Mouse (Mus musculus) urinary bladder, postnatal 14 days (tissue): ENCODE results near the gene Tlr6.

ENCODE experiments used
- DNase-seq: peaks from one replicate; pipeline ENCODE4 v3.0.0; 2021; ENCODE audit warnings: low spot score

The Tlr6 gene

DNA sequence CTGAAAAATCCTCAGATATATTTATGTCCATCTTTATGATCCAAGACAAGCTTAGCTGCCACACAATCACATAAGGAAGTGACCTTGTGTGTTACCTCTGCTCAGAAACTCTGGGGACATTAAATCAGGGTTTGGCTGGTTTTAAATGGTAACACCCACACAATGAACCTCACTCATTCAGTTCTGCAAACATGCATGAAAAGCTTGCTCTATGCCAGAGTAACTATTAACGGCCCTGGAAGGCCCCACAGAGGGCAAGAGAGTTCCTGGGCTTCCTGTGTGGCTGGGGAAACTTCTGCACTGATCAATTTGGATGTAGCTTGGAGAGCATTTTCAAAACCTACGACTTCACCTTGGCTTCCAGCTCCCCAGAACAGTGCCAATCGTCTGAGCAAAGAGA lies 27.7 kb downstream of the Tlr6 start:
- DNase-seq, result no peak

DNA sequence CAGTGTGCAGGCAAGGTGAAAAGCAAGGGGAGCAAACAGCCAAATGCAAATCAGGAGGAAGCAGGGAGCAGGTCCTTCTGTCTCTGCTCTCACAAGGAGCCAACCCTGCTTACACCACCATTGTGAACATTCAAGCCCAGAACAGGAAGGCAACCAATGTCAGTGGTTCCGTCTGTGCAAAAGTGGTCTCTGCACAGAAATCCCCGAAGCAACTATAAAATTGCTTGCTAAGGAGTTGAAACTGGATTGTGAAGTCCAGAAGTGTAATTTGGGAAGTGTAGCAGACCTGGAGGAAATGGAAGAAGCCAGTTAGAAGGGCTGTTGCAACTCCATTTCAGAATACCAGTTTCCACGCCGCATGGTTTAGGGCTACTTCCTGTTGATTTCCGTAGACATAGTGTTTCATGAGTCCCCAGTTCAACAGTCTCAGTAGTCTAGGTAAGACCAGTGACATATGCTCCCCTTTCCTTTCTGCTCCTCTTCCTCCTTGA lies 37.0 kb downstream of the Tlr6 start:
- DNase-seq, result no peak

DNA sequence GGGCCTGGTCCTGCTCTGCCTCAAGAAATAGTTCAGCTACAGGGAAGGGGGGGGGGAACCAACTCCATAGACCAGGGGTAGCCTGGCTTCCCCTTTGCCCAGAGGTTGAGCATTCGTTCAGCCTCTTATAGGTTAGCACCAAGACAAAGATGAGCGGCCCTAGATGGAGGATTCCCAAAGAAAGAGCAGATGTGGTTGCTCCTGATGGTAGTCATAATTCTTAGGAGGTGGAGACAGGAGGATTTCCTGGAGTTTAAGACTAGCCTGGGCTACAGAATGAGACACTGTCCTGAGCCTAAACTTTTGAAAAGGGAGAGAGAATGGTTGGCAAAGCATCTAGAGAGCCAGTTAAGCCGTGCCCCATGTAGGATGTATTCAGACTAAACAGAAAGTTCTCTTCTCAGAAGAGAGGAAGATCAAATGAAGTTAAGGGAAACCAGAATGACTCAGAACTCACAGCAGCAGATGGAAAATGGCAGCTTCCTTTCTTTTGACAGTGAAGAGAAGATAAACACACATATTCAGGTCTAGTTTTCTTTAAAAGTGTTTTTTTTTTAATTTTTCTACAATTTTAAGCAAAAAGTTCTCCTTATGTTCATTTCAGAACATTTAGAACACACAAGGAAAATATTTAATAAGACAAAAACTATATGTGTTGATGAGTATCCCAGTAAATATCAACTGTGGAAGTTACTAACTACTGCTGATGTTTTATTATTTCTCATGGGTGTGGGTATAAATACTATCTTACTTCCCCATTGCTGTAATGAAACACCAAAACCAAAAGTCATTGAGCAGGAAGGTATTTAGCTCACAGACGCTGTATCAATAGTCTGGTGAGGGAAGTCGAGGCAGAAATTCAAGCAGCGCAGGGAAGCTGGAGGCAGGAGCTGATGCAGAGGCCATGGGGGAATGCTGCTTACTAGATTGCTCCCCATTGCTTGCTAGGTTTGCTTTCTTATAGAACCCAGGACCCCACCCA lies 41.0 kb downstream of the Tlr6 start:
- DNase-seq, result no peak

DNA sequence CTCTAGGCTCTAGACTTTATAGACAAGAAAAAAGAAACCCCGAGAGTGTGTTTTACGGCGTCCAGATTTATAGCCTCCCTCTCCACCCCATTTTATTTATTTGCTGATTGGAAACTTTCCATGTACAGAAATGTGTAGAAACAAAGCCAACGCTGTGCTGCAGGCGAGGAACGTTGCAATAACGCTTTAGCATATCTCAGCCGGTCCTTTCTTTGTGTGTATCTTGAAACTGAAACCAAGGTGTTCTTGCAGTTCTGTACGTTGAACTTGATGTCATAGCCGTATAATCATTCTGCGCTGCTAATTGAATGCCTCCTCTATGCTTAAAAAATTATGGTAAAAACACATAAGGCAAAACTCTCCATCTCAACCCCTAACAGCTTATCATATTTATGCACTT lies 42.2 kb downstream of the Tlr6 start:
- no peak for DNase-seq

- DNase-seq, result no peak
These were observed 42.7 kb downstream of the Tlr6 start for GRCm38 (mm10) chr5:64917161-64917560.

DNA sequence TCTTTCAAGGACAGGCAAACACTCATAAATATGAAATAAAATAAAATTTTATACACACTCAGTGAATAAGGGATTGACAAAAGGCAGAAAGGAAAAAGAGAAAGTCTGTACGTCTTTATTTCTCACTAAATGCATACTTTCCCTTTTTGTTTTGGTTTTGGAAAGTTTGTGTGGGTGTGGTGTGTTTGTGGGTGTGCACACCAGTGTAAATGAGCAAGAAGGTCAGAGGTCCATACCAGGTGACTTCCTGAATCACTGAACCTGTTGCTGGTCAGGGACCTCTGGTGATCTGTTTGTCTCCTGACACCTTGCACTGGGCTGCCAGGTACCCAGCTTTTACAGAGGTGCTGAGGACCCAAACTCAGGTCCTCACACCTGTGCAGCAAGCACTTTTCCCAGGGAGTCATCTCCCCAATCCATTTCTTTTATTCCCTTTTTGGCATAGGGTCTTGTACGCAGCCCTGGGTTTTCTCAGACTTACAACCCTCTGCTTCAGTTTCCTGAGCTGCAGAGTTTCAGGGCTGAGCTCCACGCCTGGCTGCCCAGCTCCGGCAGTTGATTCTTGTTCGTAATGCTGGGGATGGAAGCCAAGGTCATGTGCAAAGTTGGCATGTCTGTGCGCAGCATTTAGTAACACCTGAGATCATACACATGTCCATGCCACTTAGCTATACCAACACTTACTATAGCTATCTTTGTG lies 51.2 kb downstream of the Tlr6 start:
- DNase-seq, result no peak

DNA sequence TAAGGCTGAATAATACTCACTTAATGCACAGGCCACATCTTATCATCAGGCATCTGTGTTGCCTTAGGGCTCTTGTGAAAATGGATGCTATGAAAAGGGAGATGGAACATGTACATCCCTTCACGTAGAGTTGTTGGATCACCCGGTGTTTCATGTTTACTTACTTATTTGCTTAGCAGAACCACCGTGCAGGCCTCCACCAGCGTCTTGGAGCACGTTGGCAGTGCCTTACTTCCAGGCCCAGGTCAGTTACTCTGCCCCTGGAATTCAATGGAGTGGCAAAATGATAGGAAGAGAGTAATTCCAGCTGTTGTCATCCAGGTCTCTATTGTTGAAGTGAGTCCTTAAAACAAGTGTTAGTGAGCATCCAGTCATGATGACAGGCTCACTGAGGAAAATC lies 52.0 kb downstream of the Tlr6 start:
- no peak for DNase-seq

DNA sequence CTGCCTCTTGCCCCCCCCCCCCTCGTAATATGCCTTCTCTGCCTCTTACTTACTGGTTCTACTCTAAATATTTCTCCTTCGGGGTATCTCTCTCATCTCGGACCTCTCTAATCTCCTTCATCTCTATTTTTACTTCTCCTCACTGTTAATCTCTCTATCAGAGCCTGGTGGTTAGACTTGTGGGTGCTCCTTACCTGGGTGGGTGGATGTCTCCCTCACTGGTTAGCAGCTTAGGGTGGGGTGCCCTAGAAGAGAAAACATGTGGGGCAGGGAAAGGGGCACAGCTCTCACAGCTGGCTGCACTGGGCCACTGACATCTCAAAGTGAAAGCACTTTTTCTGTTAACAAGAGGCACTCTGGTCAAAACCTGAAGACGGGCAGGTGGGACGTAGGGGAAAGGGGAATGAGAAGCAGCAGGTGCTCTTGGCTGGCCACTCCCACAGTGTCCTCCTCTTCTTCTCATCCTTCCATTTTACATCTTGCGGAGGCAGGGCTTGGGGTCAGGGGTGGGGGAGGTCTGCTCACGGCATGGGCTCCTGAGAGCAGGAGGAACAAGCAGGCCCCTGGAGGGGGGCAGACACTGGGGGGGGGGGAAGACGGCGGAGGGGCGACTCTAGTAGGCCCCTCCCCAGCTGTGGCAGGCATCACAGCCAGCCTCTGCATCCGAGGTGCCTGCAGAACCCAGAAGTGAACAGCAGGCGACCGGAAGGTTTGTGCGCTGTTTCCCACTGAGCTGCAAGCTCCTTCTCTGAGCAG lies 54.2 kb downstream of the Tlr6 start:
- no peak for DNase-seq
